Mouse (Mus musculus): Measurements from ENCODE around the gene Smarca2.
"Not testable (repeated sequence)": the region's sequence is repeated elsewhere in the genome, so short reads cannot be mapped to it uniquely, and the experiment has no call there.

The Smarca2 gene

GRCm38 (mm10) chr19:26682731-26683130 is 77.9 kb downstream of the Smarca2 start:
- in situ Hi-C loops (cut with MboI, MseI): no loop called here

- in situ Hi-C loops (cut with MboI, MseI): no loop called here
Observed at GRCm38 (mm10) chr19:26683731-26684130, 78.9 kb downstream of the Smarca2 start.

DNA sequence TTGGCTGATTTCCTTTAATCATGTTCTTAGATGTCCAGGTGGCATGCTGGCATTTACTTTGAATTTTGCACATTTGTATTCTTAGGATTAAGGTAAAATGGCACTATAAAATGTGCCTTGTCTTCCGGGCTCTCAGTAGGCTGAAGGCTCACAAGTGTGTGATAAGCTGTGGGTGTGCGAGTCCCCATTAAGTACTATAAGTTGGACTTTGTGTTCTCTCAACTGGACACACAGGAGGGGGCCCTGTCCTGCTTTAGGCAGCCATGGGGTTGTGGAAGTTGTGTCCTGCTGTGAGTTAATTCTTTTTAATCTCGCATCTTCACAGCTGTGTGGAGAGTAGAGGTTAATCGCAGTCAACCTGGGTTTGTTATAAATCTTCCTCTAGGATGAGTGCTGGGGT is 85.7 kb downstream of the Smarca2 start:
- in situ Hi-C loops (cut with MboI, MseI): no loop called here

DNA sequence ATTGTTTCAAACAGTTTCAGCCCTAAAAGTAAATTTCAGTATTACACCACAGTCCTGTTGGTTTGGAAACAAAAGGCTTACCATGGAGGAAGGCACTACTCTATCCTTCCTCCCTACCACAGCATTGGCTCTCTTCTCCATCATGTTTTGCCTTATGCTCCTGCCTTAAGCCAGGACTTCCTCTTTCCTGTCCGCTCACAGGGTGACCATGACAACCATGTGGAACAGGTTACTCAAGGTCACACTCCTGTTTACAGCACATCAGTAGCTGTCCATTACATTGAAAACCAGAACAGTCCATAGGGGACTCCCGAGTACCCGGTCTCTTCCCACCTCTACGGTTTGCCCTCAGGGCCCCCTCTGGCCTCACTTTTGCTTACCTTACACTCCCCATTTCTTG is 92.3 kb downstream of the Smarca2 start:
- in situ Hi-C loops (cut with MboI, MseI): no loop called here

DNA sequence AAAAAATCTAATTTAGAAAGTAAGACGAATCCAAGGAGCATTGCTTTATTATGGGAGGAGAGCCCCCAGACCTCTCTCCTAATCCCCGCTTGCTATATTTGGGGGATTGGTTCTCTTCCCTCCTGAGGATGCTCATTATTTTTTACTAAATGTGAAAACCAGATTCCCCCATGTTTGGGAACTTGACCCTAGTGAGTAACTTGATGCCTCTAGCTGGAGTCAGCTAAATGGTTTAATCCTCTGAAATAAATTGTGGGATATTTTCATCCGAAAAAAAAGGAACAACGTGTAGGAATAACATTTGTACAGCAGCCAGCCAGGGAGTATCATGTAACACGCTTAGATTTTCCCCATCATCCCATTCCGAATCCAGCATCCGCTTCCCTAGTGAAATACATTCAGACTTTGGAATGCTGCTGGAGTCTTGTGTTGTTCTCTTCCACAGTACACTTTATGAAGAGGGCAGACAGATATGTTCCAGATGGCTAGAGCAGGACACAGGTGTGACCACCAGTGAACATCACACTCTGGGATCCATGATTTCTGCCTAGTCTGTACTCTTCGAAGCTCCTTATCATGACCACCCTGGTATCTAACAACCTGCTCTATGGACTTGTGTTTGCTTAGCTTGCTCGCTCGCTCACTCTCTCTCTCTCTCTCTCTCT is 99.8 kb downstream of the Smarca2 start:
- in situ Hi-C loops (cut with MboI, MseI): no loop called here

DNA sequence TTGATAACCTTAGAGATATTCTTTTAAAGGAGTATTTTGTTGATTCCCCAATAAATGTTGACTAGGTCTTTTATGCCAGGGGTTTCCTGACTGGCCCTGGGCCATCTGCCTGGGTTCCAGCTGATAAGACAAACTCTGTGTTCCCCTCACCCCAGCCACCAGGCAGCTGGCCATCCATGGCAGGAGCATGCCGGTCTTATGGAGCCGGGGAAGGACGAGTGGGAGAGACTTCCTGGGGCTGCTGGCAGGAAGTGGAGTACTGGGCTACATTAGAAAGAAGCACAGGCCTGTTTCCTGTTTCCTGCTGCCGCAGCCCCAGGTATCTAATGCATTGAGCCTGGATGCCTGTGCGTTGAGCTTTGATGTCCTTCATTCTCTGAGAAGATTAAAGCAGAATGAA is 102.1 kb downstream of the Smarca2 start:
- in situ Hi-C loops (cut with MboI, MseI): no loop called here

DNA sequence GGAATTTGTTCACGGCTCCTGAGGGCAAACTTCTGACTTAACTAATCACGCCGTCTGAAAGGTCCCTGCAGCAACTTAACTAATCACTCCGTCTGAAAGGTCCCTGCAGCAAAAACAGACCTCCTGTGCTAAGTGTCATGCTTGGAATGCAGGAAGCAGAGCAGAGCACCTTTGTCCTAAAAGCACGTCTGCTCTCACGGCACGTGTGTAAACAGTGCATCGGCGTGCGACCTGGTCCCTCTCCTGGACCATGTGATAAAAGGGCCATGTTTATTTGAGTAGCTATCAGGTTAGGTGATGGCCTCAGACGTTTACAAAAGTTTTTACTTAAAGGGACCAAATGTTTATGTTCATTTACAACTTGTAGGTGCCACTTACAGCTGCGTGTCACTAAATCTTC is 104.2 kb downstream of the Smarca2 start:
- in situ Hi-C loops (cut with MboI, MseI): no loop called here

DNA sequence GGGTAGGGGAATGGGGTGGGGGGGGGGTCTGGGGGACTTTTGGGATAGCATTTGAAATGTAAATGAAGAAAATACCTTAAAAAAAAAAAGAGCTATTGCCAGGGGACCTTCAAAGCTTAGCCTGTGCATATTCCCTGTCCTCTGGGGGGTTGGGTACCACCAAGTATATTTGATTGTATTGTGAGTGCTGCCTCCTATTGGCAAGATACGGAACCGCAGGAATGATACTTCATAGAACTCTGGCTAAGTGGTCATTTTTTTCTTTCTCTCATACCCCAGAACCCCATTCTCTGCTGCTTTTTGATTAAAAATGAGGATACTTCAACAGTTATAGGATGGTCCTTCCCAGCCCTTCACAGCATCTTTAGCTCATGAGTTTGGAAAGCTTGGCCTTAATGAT is 106.4 kb downstream of the Smarca2 start:
- in situ Hi-C loops (cut with MboI, MseI): no loop called here

DNA sequence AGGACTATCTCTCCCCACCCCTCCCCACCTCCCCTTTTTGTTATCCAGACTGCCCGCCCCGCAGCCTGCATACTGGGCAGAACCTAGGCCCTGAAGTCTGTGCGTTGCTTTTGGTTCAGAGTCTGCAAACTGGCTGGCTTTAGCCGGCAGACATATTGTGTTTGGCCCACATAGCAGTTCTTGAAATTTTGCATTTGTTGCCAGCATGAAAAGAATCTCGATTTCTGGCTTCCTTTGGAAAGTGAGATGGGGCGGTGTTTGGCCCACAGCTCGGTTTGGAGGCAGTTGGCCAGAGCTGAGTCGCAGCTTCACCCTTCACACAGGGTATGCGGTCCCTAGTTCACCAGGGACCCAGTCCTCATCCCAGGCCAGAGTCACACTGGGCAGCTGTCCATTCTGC is 111.4 kb downstream of the Smarca2 start:
- in situ Hi-C loops (cut with MboI, MseI): no loop called here

GRCm38 (mm10) chr19:26718221-26718620 is 113.4 kb downstream of the Smarca2 start:
- in situ Hi-C loops (cut with MboI, MseI): no loop called here

DNA sequence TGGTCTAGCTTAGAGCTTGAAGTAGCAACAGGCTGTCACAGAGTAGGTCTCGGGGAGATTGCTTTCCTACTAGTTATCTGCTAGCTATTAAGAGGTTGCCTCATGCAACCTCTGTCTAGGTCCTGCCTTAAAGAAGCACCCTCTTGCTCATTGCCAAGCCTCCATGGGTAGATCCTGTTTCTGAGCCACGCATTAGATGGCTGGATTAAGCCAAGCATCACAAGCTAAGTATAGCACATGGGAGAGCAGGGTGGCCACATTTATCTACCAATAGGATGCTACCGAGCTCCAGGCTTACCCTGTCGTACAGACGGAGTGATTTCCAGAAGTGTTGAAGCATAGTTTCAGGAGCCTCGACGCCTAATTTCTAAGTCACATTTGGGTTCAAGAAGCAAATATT is 114.3 kb downstream of the Smarca2 start:
- in situ Hi-C loops (cut with MboI, MseI): no loop called here

DNA sequence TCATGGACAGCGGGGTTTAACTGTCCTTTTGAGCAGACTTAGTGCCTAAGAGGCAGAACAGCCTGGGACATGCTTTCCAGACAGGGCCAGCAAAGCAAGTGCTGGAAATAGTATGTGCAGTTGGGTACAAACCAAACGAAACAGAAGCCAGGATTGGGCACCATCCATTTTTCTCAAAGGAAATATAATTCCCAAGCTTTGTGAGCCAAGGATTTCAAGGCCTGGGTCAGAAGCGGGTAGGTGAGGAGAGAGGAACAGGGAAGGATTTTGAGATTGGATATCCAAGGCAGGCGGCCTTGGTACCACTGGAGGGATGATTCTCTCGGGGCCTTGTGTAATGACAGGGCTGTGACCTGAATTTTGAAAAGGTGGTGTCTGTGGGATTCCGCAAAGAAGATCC is 116.9 kb downstream of the Smarca2 start:
- in situ Hi-C loops (cut with MboI, MseI): no loop called here

GRCm38 (mm10) chr19:26723899-26724298 is 119.0 kb downstream of the Smarca2 start:
- in situ Hi-C loops (cut with MboI, MseI): no loop called here

DNA sequence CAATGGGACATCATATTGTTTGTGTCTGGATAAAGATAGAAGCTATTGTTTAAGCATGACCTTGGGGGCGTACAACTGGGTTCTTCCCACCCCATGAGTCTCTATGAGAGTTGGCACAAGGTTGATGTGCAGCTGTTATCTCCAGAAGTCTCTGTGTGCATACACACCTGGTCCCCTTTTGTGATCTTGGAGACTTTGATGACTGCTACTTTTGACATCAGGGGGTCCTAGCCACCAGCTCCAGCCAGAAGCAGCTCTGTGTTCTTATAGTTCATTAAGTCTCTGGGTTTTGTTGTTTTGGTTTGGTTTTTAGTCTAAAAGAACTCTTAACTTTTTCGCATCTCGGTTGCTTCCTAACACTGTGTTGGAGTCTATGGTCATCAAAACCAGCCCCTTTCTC is 119.8 kb downstream of the Smarca2 start:
- in situ Hi-C loops (cut with MboI, MseI): no loop called here

GRCm38 (mm10) chr19:26727796-26728195 is 122.9 kb downstream of the Smarca2 start:
- in situ Hi-C loops (cut with MboI, MseI): no loop called here

DNA sequence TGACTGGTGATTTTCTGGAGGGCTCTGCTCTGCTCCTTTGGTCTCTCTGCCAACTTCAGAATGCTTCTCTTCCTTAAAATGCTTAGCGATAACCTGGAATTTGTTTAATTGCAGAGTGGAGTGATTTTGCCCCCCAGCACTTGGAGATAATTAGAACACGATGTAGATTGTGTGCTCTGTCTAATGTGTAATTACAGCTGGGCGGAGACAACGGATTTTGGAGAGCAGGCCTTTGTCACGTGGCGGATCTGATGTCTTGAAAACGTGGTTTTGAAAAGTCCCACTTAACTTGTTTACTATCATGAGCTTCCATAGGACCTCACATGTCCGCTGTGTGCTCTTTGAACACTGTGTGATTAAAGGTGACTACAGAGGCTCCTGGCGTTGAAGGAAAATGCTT is 125.6 kb downstream of the Smarca2 start:
- in situ Hi-C loops (cut with MboI, MseI): no loop called here

DNA sequence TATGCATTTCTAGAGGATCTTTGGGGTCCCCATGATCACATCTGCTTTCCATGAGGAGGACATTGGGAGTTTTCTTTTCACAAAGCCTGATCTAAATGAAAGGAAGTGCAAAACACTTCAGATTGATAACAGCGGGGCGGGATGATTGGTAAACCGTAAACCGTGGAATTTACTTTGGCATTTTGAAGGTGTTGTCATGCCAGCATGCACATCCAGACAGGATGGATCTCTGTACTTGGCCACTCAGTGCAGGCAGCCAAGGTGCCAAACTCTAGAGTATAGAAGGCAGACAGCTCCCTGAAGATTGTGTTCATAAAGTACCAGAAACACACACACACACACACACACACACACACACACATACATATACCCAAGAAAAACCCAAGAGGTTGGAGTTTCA is 126.3 kb downstream of the Smarca2 start:
- in situ Hi-C loops (cut with MboI, MseI): no loop called here

DNA sequence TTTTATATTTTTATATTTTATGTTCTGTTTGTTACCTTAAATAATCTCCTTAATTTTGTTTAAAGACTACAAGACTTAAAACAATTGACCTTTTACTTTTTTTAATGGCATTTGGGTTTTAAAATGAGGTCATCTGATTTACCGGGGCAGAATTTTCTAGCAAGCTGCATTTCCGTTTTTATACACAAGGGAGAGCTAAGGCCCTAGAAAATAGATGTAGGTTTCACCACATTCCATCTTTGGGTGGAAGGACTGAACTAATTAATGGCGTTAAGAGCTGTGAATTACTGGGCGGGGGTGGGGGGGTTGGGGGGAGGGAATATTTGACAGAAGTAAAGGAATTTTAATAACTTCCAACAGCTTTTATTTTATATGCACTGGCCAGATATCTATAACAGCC is 127.0 kb downstream of the Smarca2 start:
- in situ Hi-C loops (cut with MboI, MseI): no loop called here

DNA sequence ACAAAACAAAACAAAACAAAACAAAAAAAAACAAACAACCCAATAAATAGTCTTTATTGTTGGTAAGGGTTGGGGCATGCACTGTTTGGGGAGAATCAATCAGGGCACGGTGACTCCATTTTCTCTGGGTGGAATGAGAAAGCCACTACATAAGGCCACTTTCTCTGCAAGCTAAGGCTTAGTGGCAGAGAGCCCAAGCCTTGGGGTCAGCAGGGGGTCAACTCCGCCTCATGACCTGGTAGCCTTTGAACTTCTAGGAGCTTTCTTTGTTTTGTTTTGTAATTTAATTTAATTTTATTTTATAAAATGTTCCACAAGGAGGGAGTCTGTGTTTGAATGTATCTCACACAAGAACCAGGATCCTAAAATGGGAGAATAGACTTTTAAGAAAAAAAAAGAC is 128.2 kb downstream of the Smarca2 start:
- in situ Hi-C loops (cut with MboI, MseI): no loop called here

DNA sequence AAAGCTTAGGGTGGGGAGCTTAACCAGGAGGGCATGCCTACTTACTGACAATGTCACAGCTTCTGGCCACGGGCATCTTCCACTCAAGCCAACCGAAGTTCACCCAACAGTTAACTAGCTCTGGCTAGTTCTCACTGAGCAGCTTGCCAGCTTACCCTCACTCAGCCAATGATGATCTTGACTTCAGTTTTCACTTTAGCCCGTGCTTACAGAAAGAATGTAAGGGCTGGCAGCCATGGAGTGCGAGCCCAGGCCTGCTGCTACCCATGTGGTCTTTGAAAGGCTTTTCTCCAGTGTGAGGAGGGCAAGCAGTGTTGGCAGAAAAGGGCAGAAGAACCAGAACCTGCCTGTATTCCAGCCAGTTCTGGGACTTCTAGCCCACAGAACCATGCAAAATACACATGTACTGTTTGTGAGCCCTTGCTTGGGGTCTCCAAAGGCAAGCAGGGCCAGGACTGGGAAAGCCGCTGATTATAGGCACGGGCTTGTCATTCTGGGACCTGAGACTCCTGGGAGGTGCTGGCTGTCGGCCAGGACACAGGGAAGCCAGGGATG is 128.8 kb downstream of the Smarca2 start:
- in situ Hi-C loops (cut with MboI, MseI): no loop called here

DNA sequence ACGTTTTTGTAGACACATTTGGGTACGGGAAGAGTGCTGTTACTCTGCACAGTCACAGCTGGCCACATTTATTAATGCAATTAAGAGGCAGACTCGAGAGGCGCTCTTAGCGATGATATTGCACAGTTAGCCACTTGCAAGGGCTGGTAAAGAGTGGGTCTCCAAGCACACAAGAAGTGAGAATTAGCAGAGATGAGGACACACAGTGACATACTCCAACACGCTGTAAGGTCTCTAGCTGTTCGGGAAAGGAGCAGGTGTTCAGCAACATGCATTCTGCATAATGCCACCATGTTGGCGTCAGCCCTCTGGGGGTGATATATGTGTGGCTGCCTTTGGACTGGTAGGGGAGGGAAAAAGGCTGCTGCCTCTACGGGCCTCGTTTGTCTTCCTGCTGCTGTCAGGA is 129.9 kb downstream of the Smarca2 start:
- in situ Hi-C loops (cut with MboI, MseI): no loop called here

- in situ Hi-C loops (cut with MboI, MseI): not testable (repeated sequence)
Observed at GRCm38 (mm10) chr19:26745021-26745420, 140.2 kb downstream of the Smarca2 start.

DNA sequence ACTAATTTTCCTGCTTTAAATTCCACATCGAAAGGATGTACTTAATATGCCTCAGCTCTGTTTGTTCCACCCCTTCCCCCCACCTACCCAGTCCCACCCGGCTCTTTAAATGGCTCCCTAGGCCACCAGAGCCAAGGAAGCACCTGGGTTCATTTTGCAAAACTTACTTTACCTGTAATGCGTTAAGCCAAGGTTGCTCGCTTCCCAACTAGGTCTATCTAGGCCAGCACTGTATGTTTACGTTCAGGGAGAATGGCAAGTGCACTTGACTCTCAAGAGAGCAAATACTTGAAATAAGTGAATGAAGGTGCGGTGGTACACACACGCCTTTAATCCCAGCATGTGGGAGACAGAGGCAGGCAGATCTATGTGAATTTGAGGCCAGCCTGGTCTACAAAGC is 140.7 kb downstream of the Smarca2 start:
- in situ Hi-C loops (cut with MboI, MseI): no loop called here

- in situ Hi-C loops (cut with MboI, MseI): no loop called here
Observed at GRCm38 (mm10) chr19:26746290-26746689, 141.4 kb downstream of the Smarca2 start.
